In genomic region chr1:92895089-92895488, GRCm38 (mm10) we compare ENCODE assay signal across 8 mouse cellular contexts. TPM values are rescaled to one million over a fixed set of nuclear protein-coding genes. Genes with fewer than 3 reads are reported as not detected.
DNase-seq lines count a peak whose midpoint lies in the region; ATAC-seq and TF ChIP-seq lines count a peak whose summit lies in the region.

No protein-coding gene starts in this region.

- peak; percentile 92 for ATAC-seq in CD4-positive, CD25-positive, alpha-beta regulatory T cell, adult 4 months
- peak; percentile 71 for ATAC-seq in embryonic facial prominence, embryonic 11.5 days (replicated peaks; ENCODE audit: insufficient number of reproducible peaks, low FRiP score, low TSS enrichment, low read depth)

- no peaks in the 10 kb centered on the region for H3K4me1 ChIP-seq in embryonic facial prominence, embryonic 11.5 days (ENCODE audit: control insufficient read depth, insufficient read depth, low read length)
- H3K4me1 ChIP-seq in heart, embryonic 10.5 days, result no peaks in the 10 kb centered on the region; the same call in 1 of the 2 replicates
- no peaks in the 10 kb centered on the region for H3K4me1 ChIP-seq in lung, adult 2 months (ENCODE audit: control insufficient read depth, insufficient read depth, low read length)
- H3K4me1 ChIP-seq in thymus, adult 2 months (replicated peaks; ENCODE audit: control insufficient read depth, insufficient read depth, low read length), result peaks cover 7% of the 10 kb centered on the region

- H3K4me2 ChIP-seq in embryonic facial prominence, embryonic 11.5 days (ENCODE audit: low read depth, low read length), result no peak overlapping the region

- H3K27me3 ChIP-seq in embryonic facial prominence, embryonic 11.5 days (ENCODE audit: control insufficient read depth, insufficient read depth, low read length), result no peaks in the 10 kb centered on the region
- peaks cover 34% of the 10 kb centered on the region for H3K27me3 ChIP-seq in heart, embryonic 10.5 days (ENCODE audit: insufficient read depth, poor library complexity, severe bottlenecking)
- H3K27me3 ChIP-seq in thymus, adult 2 months (ENCODE audit: control insufficient read depth, insufficient read depth, low read length), result no peaks in the 10 kb centered on the region

- TF ChIP-seq POLR2A in lung, adult 2 months (IDR thresholded peaks at IDR 0.05; ENCODE audit: borderline replicate concordance, extremely low read depth, low read depth, low read length), result no peak
- no peak for TF ChIP-seq POLR2A in thymus, adult 2 months (IDR thresholded peaks at IDR 0.05; ENCODE audit: control insufficient read depth, extremely low read depth, insufficient read depth, low read length, poor library complexity)

- no peak overlapping the region for H3K27ac ChIP-seq in embryonic facial prominence, embryonic 11.5 days (replicated peaks; ENCODE audit: low read depth, low read length)
- H3K27ac ChIP-seq in heart, embryonic 10.5 days, result no peak overlapping the region
- H3K27ac ChIP-seq in thymus, adult 2 months (ENCODE audit: control insufficient read depth, insufficient read depth, low read length), result no peak overlapping the region

- WGBS in embryonic facial prominence, embryonic 11.5 days, result 9% methylated on average over 3 of the region's 3 CpGs
- 7% methylated on average over 3 of the region's 3 CpGs for WGBS in heart, embryonic 10.5 days
- 11% methylated on average over 3 of the region's 3 CpGs for WGBS in lung, adult 2 months
- WGBS in thymus, adult 2 months, result 16% methylated on average over 3 of the region's 3 CpGs

- DNase-seq in adrenal gland, postnatal 14 days, result peak; percentile 86
- peak; percentile 90 for DNase-seq in embryonic facial prominence, embryonic 11.5 days (ENCODE audit: low spot score)
- peak; percentile 89 for DNase-seq in heart, embryonic 10.5 days (ENCODE audit: low spot score)
- DNase-seq in kidney, postnatal 14 days, result peak; percentile 80
- DNase-seq in lung, adult 2 months, result peak; percentile 50
- peak; percentile 37 for DNase-seq in ovary, adult 18-20 months (ENCODE audit: low spot score)
- DNase-seq in thymus, adult 2 months, result peak; percentile 73

- peak; percentile 85 for TF ChIP-seq CTCF in lung, adult 2 months (IDR thresholded peaks at IDR 0.05; ENCODE audit: insufficient read depth, low read length)
- TF ChIP-seq CTCF in thymus, adult 2 months (IDR thresholded peaks at IDR 0.05; ENCODE audit: borderline replicate concordance, control insufficient read depth, extremely low read depth, insufficient read depth, low read length, poor library complexity), result peak; percentile 92

- H3K9me3 ChIP-seq in embryonic facial prominence, embryonic 11.5 days (replicated peaks; ENCODE audit: control insufficient read depth, low read length), result no peaks in the 10 kb centered on the region
- no peaks in the 10 kb centered on the region for H3K9me3 ChIP-seq in heart, embryonic 10.5 days

- no peaks in the 10 kb centered on the region for H3K36me3 ChIP-seq in embryonic facial prominence, embryonic 11.5 days (replicated peaks; ENCODE audit: control insufficient read depth, insufficient read depth, low read depth, low read length)
- H3K36me3 ChIP-seq in heart, embryonic 10.5 days, result no peaks in the 10 kb centered on the region
- H3K36me3 ChIP-seq in thymus, adult 2 months (ENCODE audit: control insufficient read depth, insufficient read depth, low read length), result no peaks in the 10 kb centered on the region

- H3K9ac ChIP-seq in embryonic facial prominence, embryonic 11.5 days (replicated peaks; ENCODE audit: low read length), result no peak overlapping the region

- H3K4me3 ChIP-seq in embryonic facial prominence, embryonic 11.5 days (ENCODE audit: low read depth, low read length), result no peak overlapping the region
- H3K4me3 ChIP-seq in heart, embryonic 10.5 days, result no peak overlapping the region
- H3K4me3 ChIP-seq in lung, adult 2 months (replicated peaks; ENCODE audit: extremely low read depth, low read depth, low read length), result no peak overlapping the region
- no peak overlapping the region for H3K4me3 ChIP-seq in thymus, adult 2 months (ENCODE audit: control insufficient read depth, insufficient read depth, low read length)

RNA-seq across cellular contexts. Expression of gene Ankmy1, which starts 7.6 kb away (rescaled TPM):
- polyA plus RNA-seq in CD4-positive, CD25-positive, alpha-beta regulatory T cell, adult 4 months (2017; shearing (Covaris generic)), result 1 to 10 TPM in 1 of 2 experiments, under 1 TPM in 1; 0.65 to 1.1 TPM
- total RNA-seq in adrenal gland, postnatal 14 days (2021), result 0.67 and 0.94 TPM in 2 replicates
- 0.67 and 0.93 TPM in 2 replicates for polyA plus RNA-seq in embryonic facial prominence, embryonic 11.5 days (2014; fragmentation: Nextera tagmentation; extraction: Ambion mirVana)
- polyA plus RNA-seq in heart, embryonic 10.5 days (2016; fragmentation: Nextera tagmentation; extraction: Ambion mirVana), result 0.06 and 0.18 TPM in 2 replicates
- 1.0 and 1.5 TPM in 2 replicates for polyA plus RNA-seq in lung, adult 2 months (2012; rRNA removed)
- polyA plus RNA-seq in thymus, adult 2 months (2012; rRNA removed), result 3.6 and 5.5 TPM in 2 replicates

RNA-seq across cellular contexts. Expression of gene Dusp28, which starts 11.7 kb away (rescaled TPM):
- 1 to 10 TPM; 4.2 to 4.4 TPM for polyA plus RNA-seq in CD4-positive, CD25-positive, alpha-beta regulatory T cell, adult 4 months (2017; shearing (Covaris generic))
- 12.9 and 13.6 TPM in 2 replicates for total RNA-seq in adrenal gland, postnatal 14 days (2021)
- polyA plus RNA-seq in embryonic facial prominence, embryonic 11.5 days (2014; fragmentation: Nextera tagmentation; extraction: Ambion mirVana), result 7.2 and 10.3 TPM in 2 replicates
- 7.6 and 8.6 TPM in 2 replicates for polyA plus RNA-seq in heart, embryonic 10.5 days (2016; fragmentation: Nextera tagmentation; extraction: Ambion mirVana)
- polyA plus RNA-seq in lung, adult 2 months (2012; rRNA removed), result 21.9 and 27.1 TPM in 2 replicates
- polyA plus RNA-seq in thymus, adult 2 months (2012; rRNA removed), result 69.4 and 73.5 TPM in 2 replicates

RNA-seq across cellular contexts. Expression of gene Rnpepl1, which starts 15.5 kb away (rescaled TPM):
- polyA plus RNA-seq in CD4-positive, CD25-positive, alpha-beta regulatory T cell, adult 4 months (2017; shearing (Covaris generic)), result 10 to 100 TPM; 23.2 to 32.8 TPM
- total RNA-seq in adrenal gland, postnatal 14 days (2021), result 69.4 and 74.6 TPM in 2 replicates
- 13.3 and 15.7 TPM in 2 replicates for polyA plus RNA-seq in embryonic facial prominence, embryonic 11.5 days (2014; fragmentation: Nextera tagmentation; extraction: Ambion mirVana)
- 25.9 and 30.4 TPM in 2 replicates for polyA plus RNA-seq in heart, embryonic 10.5 days (2016; fragmentation: Nextera tagmentation; extraction: Ambion mirVana)
- polyA plus RNA-seq in lung, adult 2 months (2012; rRNA removed), result 249 and 277 TPM in 2 replicates
- 440 and 540 TPM in 2 replicates for polyA plus RNA-seq in thymus, adult 2 months (2012; rRNA removed)

RNA-seq across cellular contexts. Expression of gene Capn10, which starts 39.1 kb away (rescaled TPM):
- polyA plus RNA-seq in CD4-positive, CD25-positive, alpha-beta regulatory T cell, adult 4 months (2017; shearing (Covaris generic)), result 10 to 100 TPM in 1 of 2 experiments, 1 to 10 TPM in 1; 7.8 to 12.5 TPM
- total RNA-seq in adrenal gland, postnatal 14 days (2021), result 16.2 and 18.7 TPM in 2 replicates
- 25.4 and 32.4 TPM in 2 replicates for polyA plus RNA-seq in embryonic facial prominence, embryonic 11.5 days (2014; fragmentation: Nextera tagmentation; extraction: Ambion mirVana)
- 19.4 and 25.4 TPM in 2 replicates for polyA plus RNA-seq in heart, embryonic 10.5 days (2016; fragmentation: Nextera tagmentation; extraction: Ambion mirVana)
- 26.8 and 27.3 TPM in 2 replicates for polyA plus RNA-seq in lung, adult 2 months (2012; rRNA removed)
- 39.9 and 42.5 TPM in 2 replicates for polyA plus RNA-seq in thymus, adult 2 months (2012; rRNA removed)

RNA-seq across cellular contexts. Expression of gene Gpr35, which starts 55.6 kb away (rescaled TPM):
- polyA plus RNA-seq in CD4-positive, CD25-positive, alpha-beta regulatory T cell, adult 4 months (2017; shearing (Covaris generic)), result 1 to 10 TPM; 2.4 to 3.7 TPM
- total RNA-seq in adrenal gland, postnatal 14 days (2021), result 1.9 and 3.5 TPM in 2 replicates
- polyA plus RNA-seq in embryonic facial prominence, embryonic 11.5 days (2014; fragmentation: Nextera tagmentation; extraction: Ambion mirVana), result 0.21 and 0.25 TPM in 2 replicates
- 0.20 and 0.28 TPM in 2 replicates for polyA plus RNA-seq in heart, embryonic 10.5 days (2016; fragmentation: Nextera tagmentation; extraction: Ambion mirVana)
- 5.5 and 8.2 TPM in 2 replicates for polyA plus RNA-seq in lung, adult 2 months (2012; rRNA removed)
- 6.0 and 8.9 TPM in 2 replicates for polyA plus RNA-seq in thymus, adult 2 months (2012; rRNA removed)

Comparison
In these comparisons a context has a peak if more than half of its experiments do, and no peak if none do; other contexts are left out.
1. DNase-seq: peak in every context shown above with its lines; median percentile 90 in embryonic facial prominence, embryonic 11.5 days; 89 in heart, embryonic 10.5 days; 86 in adrenal gland, postnatal 14 days; 80 in kidney, postnatal 14 days; 73 in thymus, adult 2 months; 50 in lung, adult 2 months; 37 in ovary, adult 18-20 months.